Mouse (Mus musculus) C2C12 (cell line): ENCODE data around the gene Nos2. TPM values are rescaled to one million over a fixed set of nuclear protein-coding genes. Genes with fewer than 3 reads are reported as not detected.

Source experiments
- H3K27me3 ChIP-seq: one replicate; pipeline ENCODE4 v1.6.1; 2011; ENCODE audit not compliant: control insufficient read depth, insufficient read depth, insufficient read length
- H3K36me3 ChIP-seq: one replicate; pipeline ENCODE4 v1.6.1; 2011; ENCODE audit not compliant: control insufficient read depth, insufficient read depth
- H3K4me3 ChIP-seq: one replicate; pipeline ENCODE4 v1.5.1; 2011; ENCODE audit warnings: mild to moderate bottlenecking, control low read depth; ENCODE audit not compliant: poor library complexity, insufficient read depth, severe bottlenecking
- H3K79me2 ChIP-seq: one replicate; pipeline ENCODE4 v1.6.1; 2011; ENCODE audit not compliant: control insufficient read depth, insufficient read depth
- H3K79me3 ChIP-seq: one replicate; pipeline ENCODE4 v1.6.1; 2011; ENCODE audit warnings: low read depth, control low read depth
- H3ac ChIP-seq: one replicate; pipeline ENCODE3; 2011; ENCODE audit warnings: low read depth; ENCODE audit not compliant: control insufficient read depth, insufficient read length
- CEBPB ChIP-seq: IDR thresholded peaks from one replicate; pipeline ENCODE4 v1.6.1; 2011; ENCODE audit warnings: low read depth, mild to moderate bottlenecking, control low read depth, moderate library complexity
- CTCF ChIP-seq: IDR thresholded peaks from one replicate; pipeline ENCODE4 v1.5.1; 2011; ENCODE audit not compliant: control insufficient read depth, insufficient read depth, insufficient read length
- FOSL1 ChIP-seq: IDR thresholded peaks from one replicate; pipeline ENCODE4 v1.8.0; 2011; ENCODE audit warnings: mild to moderate bottlenecking, low read length; ENCODE audit not compliant: poor library complexity, insufficient read depth, severe bottlenecking
- MAX ChIP-seq: IDR thresholded peaks from one replicate; pipeline ENCODE4 v1.6.1; 2011; ENCODE audit warnings: mild to moderate bottlenecking, control low read depth
- MYOD1 ChIP-seq: IDR thresholded peaks from one replicate; pipeline ENCODE4 v1.6.1; 2011; ENCODE audit warnings: low read depth; ENCODE audit not compliant: control insufficient read depth, insufficient read length
- MYOG ChIP-seq: IDR thresholded peaks from one replicate; pipeline ENCODE4 v1.6.1; 2011; ENCODE audit not compliant: control insufficient read depth, insufficient read length; ENCODE audit errors: extremely low read depth
- USF1 ChIP-seq: IDR thresholded peaks from one replicate; pipeline ENCODE4 v1.6.1; 2011; ENCODE audit warnings: low read depth, mild to moderate bottlenecking, control low read depth, moderate library complexity
- polyA plus RNA-seq: library from polyadenylated mRNA; unstranded; fragments of >200 nt; fragmentation: generic; extraction: Trizol; gene quantifications from one replicate; pipeline ENCODE4 v1.2.1, GENCODE M21; 2012; ENCODE audit warnings: missing spikeins

Nos2 gene
- polyA plus RNA-seq, 1 experiment = 0.02 TPM

GRCm38 (mm10) chr11:78934727-78935126, 14.1 kb downstream of the Nos2 start:
- TF ChIP-seq FOSL1 (no peak), CTCF (no peak), MYOD1 (no peak), MYOG (no peak), CEBPB (no peak), MAX (no peak), USF1 (no peak)
- Histone ChIP-seq H3K4me3 (no peak overlapping the region), H3ac (no peak overlapping the region), H3K79me2 (no peaks in the 10 kb centered on the region), H3K27me3 (peaks cover 37% of the 10 kb centered on the region), H3K36me3 (no peaks in the 10 kb centered on the region), H3K79me3 (no peaks in the 10 kb centered on the region)

GRCm38 (mm10) chr11:78935178-78935577, 14.6 kb downstream of the Nos2 start:
- TF ChIP-seq MYOG (no peak), CTCF (no peak), MYOD1 (no peak), FOSL1 (no peak), USF1 (no peak), CEBPB (no peak), MAX (no peak)

GRCm38 (mm10) chr11:78943083-78943482, 22.5 kb downstream of the Nos2 start:
- peaks cover 38% of the 10 kb centered on the region for H3K27me3 ChIP-seq
- H3ac ChIP-seq = no peak overlapping the region
- no peaks in the 10 kb centered on the region for H3K79me3 ChIP-seq
- H3K4me3 ChIP-seq = no peak overlapping the region
- no peak for TF ChIP-seq CTCF
- no peak for TF ChIP-seq FOSL1
- peak; percentile 79 for TF ChIP-seq MYOD1
- no peaks in the 10 kb centered on the region for H3K79me2 ChIP-seq
- H3K36me3 ChIP-seq = no peaks in the 10 kb centered on the region

More at GRCm38 (mm10) chr11:78935178-78935577, 14.6 kb downstream of the Nos2 start:
- no peaks in the 10 kb centered on the region for H3K79me2 ChIP-seq
- H3K36me3 ChIP-seq = no peaks in the 10 kb centered on the region
- H3ac ChIP-seq = no peak overlapping the region
- H3K27me3 ChIP-seq = peaks cover 41% of the 10 kb centered on the region
- H3K79me3 ChIP-seq = no peaks in the 10 kb centered on the region
- no peak overlapping the region for H3K4me3 ChIP-seq

DNA sequence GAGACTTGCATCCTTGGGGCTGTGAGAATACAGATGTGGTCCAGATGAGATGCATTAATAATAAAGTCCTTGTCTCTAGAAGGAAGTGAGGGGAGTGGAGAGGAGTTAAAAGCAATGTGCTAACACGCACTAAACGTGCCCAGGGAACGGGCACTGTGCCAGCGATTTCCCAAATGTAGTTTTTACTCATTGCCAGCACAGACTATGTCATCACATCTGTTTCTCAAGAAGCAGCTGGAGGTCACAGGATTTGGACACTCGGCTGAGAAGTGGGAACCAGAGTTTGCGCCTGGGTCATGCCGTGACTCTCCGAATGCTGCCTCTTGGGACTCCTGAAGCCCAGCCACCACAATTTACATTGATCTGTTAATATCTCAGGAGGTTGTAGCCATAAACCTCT, 29.8 kb downstream of the Nos2 start:
- peaks cover 73% of the 10 kb centered on the region for H3K27me3 ChIP-seq

GRCm38 (mm10) chr11:78952467-78952866, 31.9 kb downstream of the Nos2 start:
- no peak overlapping the region for H3ac ChIP-seq
- peaks cover 76% of the 10 kb centered on the region for H3K27me3 ChIP-seq
- TF ChIP-seq MAX = no peak
- TF ChIP-seq CTCF = no peak
- TF ChIP-seq FOSL1 = no peak
- TF ChIP-seq CEBPB = no peak
- no peak for TF ChIP-seq MYOG
- no peak for TF ChIP-seq USF1
- TF ChIP-seq MYOD1 = no peak
- H3K79me3 ChIP-seq = no peaks in the 10 kb centered on the region
- H3K79me2 ChIP-seq = no peaks in the 10 kb centered on the region
- no peak overlapping the region for H3K4me3 ChIP-seq
- no peaks in the 10 kb centered on the region for H3K36me3 ChIP-seq

More for the DNA sequence above, 29.8 kb downstream of the Nos2 start:
- no peak overlapping the region for H3K4me3 ChIP-seq
- H3K36me3 ChIP-seq = no peaks in the 10 kb centered on the region
- H3K79me2 ChIP-seq = no peaks in the 10 kb centered on the region
- no peak overlapping the region for H3ac ChIP-seq
- TF ChIP-seq FOSL1 (no peak), USF1 (no peak), MYOD1 (no peak), MYOG (no peak), CTCF (no peak), MAX (no peak), CEBPB (no peak)
- H3K79me3 ChIP-seq = no peaks in the 10 kb centered on the region

- Histone ChIP-seq H3K79me3 (no peaks in the 10 kb centered on the region), H3K4me3 (no peak overlapping the region)
These were observed 35.7 kb downstream of the Nos2 start for GRCm38 (mm10) chr11:78956260-78956659.

More at GRCm38 (mm10) chr11:78956260-78956659, 35.7 kb downstream of the Nos2 start:
- Histone ChIP-seq H3K27me3 (peaks cover 42% of the 10 kb centered on the region), H3K36me3 (no peaks in the 10 kb centered on the region), H3ac (no peak overlapping the region), H3K79me2 (no peaks in the 10 kb centered on the region)
- TF ChIP-seq FOSL1 = no peak
- TF ChIP-seq MAX = no peak
- no peak for TF ChIP-seq MYOG
- TF ChIP-seq MYOD1 = no peak
- TF ChIP-seq CTCF = peak; percentile 66
- no peak for TF ChIP-seq USF1
- TF ChIP-seq CEBPB = no peak
